Mouse (Mus musculus) bone marrow, adult 2 months (tissue): ENCODE measurements around the gene Zfp36. TPM values are rescaled to one million over a fixed set of nuclear protein-coding genes. Genes with fewer than 3 reads are reported as not detected.

Experiments used
- H3K27ac ChIP-seq: fragments of 200-500 bp; 2 replicates; pipeline ENCODE4 v1.5.1; 2012; ENCODE audit warnings: low read depth, mild to moderate bottlenecking, control low read depth, inconsistent platforms, low read length; ENCODE audit not compliant: control insufficient read depth, poor library complexity, insufficient read depth
- H3K4me1 ChIP-seq: fragments of 200-500 bp; 2 replicates; pipeline ENCODE4 v1.6.1; 2011; ENCODE audit warnings: low read length; ENCODE audit not compliant: control insufficient read depth, insufficient read depth
- H3K4me3 ChIP-seq: fragments of 200-500 bp; replicated peaks from 2 replicates; pipeline ENCODE3; 2011; ENCODE audit warnings: mild to moderate bottlenecking, low read depth, low read length, control low read depth; ENCODE audit not compliant: control insufficient read depth
- CTCF ChIP-seq: fragments of 200-500 bp; IDR thresholded peaks from 2 replicates; pipeline ENCODE4 v1.5.1; 2011; ENCODE audit warnings: low read length, control low read depth; ENCODE audit not compliant: control insufficient read depth, insufficient read depth
- POLR2A ChIP-seq: fragments of 200-500 bp; IDR thresholded peaks from 2 replicates; pipeline ENCODE4 v1.6.1; 2011; ENCODE audit warnings: low read depth, mild to moderate bottlenecking, control low read depth, low read length, borderline replicate concordance; ENCODE audit not compliant: control insufficient read depth
- WGBS: fragments of 180-500 bp; shearing (Covaris S2); methylation state at CpG from one replicate; pipeline ENCODE4 v1.1.7; 2018; 5-methylcytosine and 5-hydroxymethylcytosine counted together
- polyA plus RNA-seq: library from polyadenylated mRNA; stranded (reverse); fragments of >200 nt; gene quantifications from 2 replicates; pipeline ENCODE4 v1.2.4, GENCODE M21; 2011; ENCODE audit warnings: low replicate concordance; ENCODE audit not compliant: missing spikeins, insufficient read depth, insufficient read length

Gene Zfp36
- polyA plus RNA-seq, 1 experiment = 53.7 TPM

DNA sequence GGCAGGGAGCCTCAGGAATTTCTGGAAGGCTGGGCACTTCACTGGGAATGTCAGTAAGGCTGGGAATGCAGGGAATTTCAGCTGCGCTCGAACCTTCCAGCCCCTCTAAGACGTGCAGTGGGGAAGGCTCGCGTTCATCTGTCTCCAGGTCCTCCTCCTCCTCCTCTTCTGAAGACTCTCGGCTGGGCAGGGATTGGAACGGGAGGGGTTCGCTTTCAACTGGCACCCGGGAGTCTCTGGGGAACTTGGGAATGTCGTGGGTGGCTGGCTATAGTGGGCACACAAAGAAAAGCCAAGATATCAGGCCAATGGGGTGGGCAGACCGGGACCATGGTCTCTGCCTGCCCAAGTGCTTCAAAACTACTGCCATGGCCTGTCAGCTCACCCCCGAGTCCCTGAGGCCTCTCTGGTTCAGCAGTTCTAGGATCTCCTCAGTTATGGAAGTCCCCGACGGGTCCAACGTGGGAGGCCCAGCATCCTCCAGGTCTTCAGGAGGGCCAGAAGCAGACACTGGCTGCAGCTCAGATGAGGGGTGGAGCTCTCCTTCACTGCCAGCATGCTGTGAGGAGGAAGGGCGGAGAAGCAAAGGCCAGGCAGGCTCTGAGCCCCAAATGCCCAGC is 17.5 kb downstream of the Zfp36 start:
- Histone ChIP-seq H3K4me1 (no peaks in the 10 kb centered on the region; the same call in 1 of the 2 replicates), H3K27ac (no peak overlapping the region), H3K4me3 (no peak overlapping the region)
- 86% methylated on average over 16 of the region's 16 CpGs for WGBS
- TF ChIP-seq POLR2A (no peak), CTCF (no peak)

GRCm38 (mm10) chr7:28361647-28362341 is 18.3 kb downstream of the Zfp36 start:
- Histone ChIP-seq H3K4me3 (no peak overlapping the region), H3K4me1 (no peaks in the 10 kb centered on the region; the same call in 1 of the 2 replicates), H3K27ac (no peak overlapping the region)
- 88% methylated on average over 20 of the region's 20 CpGs for WGBS
- TF ChIP-seq POLR2A (no peak), CTCF (no peak)

- no peak overlapping the region for H3K27ac ChIP-seq
- no peaks in the 10 kb centered on the region; the same call in 1 of the 2 replicates for H3K4me1 ChIP-seq
- 87% methylated on average over 6 of the region's 6 CpGs for WGBS
- no peak overlapping the region for H3K4me3 ChIP-seq
- TF ChIP-seq POLR2A (no peak), CTCF (no peak)
These were observed 19.8 kb downstream of the Zfp36 start for GRCm38 (mm10) chr7:28360291-28360690.

DNA sequence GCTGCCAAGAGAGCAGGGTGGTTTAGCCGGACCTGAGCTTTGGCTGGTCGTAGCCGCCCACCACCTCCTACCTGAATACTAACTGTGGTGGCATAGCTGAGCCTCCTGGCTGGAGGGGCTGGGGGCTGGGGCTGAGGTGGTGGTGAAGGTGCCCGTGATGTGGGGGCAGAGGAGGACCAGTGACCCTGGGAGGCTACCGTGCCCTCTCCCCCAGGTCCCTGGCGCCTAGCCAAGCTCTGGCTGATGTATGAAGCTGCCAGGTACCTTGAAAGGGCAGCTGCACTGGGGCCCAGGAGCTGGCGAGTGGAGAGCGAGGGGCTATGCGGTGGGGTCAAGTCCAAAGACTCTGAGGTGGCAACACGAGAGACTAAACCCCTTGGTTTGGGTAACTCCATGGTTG is 20.2 kb downstream of the Zfp36 start:
- no peak overlapping the region for H3K4me3 ChIP-seq
- H3K4me1 ChIP-seq = no peaks in the 10 kb centered on the region; the same call in 1 of the 2 replicates
- no peak for TF ChIP-seq POLR2A
- TF ChIP-seq CTCF = no peak
- H3K27ac ChIP-seq = no peak overlapping the region
- 85% methylated on average over 10 of the region's 10 CpGs for WGBS

- 82% methylated on average over 7 of the region's 7 CpGs for WGBS
- TF ChIP-seq CTCF (no peak), POLR2A (no peak)
- H3K27ac ChIP-seq = no peak overlapping the region
These were observed 21.6 kb downstream of the Zfp36 start for GRCm38 (mm10) chr7:28358431-28358830.

DNA sequence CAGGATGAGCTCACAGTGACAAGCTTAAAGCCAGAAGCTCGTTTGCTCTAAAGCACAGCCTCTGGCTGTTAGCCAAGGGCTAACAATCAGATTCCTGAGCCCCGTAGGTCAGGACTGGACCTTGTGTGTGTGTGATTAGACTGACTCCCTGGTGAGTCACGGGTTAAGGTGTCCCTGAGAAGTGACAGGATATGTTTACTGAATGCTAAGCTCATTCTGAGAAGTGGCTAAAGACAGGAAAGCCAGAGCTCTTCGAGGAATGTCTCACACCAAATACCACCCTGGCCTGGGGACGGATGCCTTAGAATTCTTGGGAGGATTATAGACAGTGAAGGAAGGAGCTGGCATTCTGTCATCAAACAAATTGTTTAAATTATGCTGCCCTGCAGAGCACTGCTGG is 22.1 kb downstream of the Zfp36 start:
- Histone ChIP-seq H3K4me3 (no peak overlapping the region), H3K4me1 (no peaks in the 10 kb centered on the region; the same call in 1 of the 2 replicates), H3K27ac (no peak overlapping the region)
- TF ChIP-seq POLR2A (no peak), CTCF (no peak)
- WGBS = 37% methylated on average over 5 of the region's 5 CpGs

More at GRCm38 (mm10) chr7:28358431-28358830, 21.6 kb downstream of the Zfp36 start:
- H3K4me3 ChIP-seq = no peak overlapping the region
- no peaks in the 10 kb centered on the region; the same call in 1 of the 2 replicates for H3K4me1 ChIP-seq

- Histone ChIP-seq H3K4me1 (no peaks in the 10 kb centered on the region; the same call in 1 of the 2 replicates), H3K27ac (no peak overlapping the region), H3K4me3 (no peak overlapping the region)
- WGBS = 70% methylated on average over 5 of the region's 5 CpGs
- no peak for TF ChIP-seq CTCF
- TF ChIP-seq POLR2A = no peak
These were observed 23.1 kb downstream of the Zfp36 start for GRCm38 (mm10) chr7:28356981-28357380.

DNA sequence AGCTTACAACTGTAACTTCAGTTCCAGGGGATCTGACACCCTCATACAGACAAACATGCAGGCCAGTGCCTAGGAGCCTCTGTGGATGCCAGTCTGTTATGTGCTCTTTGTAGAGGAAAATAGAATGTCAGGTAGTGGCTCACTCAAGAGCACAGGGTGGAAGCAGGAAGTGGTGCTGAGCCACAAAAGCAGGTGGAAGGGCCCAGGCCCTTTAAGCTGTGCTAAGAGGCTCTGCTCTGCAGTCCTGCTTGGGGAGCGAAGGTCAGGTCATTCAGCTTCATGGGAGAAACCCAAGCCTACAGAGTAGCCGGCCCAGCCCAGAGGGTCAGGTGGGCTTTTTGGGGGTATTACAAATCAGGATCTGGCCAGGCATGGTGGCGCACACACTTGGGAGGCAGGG is 24.8 kb downstream of the Zfp36 start:
- WGBS = 83% methylated on average over 3 of the region's 3 CpGs
- no peak overlapping the region for H3K27ac ChIP-seq
- no peak overlapping the region for H3K4me3 ChIP-seq
- TF ChIP-seq CTCF (no peak), POLR2A (no peak)
- H3K4me1 ChIP-seq = no peaks in the 10 kb centered on the region; the same call in 1 of the 2 replicates
